ENCODE assay signal across 1 mouse cellular context in genomic region chr2:112264364-112264763, GRCm38 (mm10).
TF ChIP-seq lines count a peak whose summit lies in the region.

No protein-coding gene starts in this region.

TF ChIP-seq in CH12.LX, 34 proteins besides CTCF, POLR2A, EP300 and RAD21 (continued from another document):
- TF ChIP-seq GABPA (IDR thresholded peaks at IDR 0.05; ENCODE audit: insufficient replicate concordance, low read depth, low read length): no peak
